Mouse (Mus musculus): ENCODE measurements around the gene Cited1.

Cited1 gene

DNA sequence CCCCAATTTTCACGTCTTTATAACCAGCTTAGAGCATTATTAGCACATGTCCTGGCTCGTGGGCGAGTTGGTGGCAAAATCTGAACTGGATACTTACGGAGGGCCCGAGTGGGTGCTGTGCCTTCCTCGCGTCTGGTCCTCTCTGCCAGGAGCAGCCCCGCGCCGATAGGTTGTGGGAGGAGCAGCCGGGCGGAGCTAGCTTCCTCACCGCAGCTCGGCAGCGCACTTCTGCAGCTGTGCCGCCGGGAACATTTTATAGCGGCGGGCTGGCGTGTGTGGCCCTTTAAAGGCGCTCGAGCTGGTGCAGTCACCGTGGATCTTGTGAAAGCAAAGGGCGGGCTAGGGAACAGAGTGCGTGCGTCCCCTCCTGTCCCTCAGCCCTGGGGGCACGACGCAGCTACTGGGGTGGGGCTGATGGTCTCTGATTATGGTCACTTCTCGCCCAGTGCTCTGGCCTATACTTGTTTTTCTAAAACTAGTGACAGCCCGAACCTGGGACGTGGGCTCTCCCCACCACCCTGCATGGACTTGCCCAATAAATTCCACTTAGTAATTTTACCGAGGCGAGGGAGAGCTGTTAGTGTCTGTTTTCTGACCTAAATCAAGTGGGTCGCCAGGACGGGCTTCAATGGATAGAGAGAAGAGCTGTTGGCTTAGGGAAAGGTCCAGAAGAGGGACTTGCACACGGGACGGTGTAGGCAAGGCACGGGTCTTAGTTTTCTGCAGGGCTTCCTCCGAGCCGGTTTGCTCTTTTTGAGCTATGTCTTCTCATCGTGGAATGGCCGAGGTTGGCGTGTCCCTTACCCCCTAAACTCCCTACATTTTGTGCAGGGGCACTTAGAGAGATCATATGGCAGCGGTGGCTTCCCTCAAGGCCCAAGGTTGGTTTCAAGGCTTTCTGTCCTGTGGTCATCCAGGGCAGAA lies at the start of gene Cited1:
Cited1 (minus strand) TSS at position 245 of the 924 bp plus-strand sequence.
- peak; percentile 82 for DNase-seq (ENCODE audit: low read depth, low spot score)

- DNase-seq (ENCODE audit: low read depth, low spot score): peak; percentile 35
Observed at GRCm38 (mm10) chrX:102284889-102285288, 32.9 kb upstream of the Cited1 start.

GRCm38 (mm10) chrX:102262620-102263345 lies 10.8 kb upstream of the Cited1 start:
- DNase-seq (ENCODE audit: low read depth, low spot score): no peak

DNA sequence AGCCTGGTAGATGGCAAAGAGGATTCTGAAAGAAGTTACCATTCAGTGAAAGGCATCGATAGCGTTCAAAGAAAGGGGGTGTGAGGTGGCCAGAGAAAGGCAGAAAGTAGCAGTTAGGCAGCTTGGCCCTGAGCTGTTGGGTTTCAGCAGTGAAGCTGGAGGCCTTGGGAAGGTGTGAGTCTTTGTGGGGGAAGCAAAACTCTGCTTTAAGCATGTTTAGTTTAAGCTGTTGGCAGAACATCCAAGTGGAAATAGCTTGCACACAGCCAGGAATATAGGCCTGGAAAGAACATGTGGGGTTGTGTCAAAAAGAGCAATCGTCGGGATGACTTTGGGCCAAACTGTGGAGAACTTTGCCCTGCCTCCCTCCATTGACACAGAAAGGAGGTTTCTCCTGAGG lies 7.8 kb upstream of the Cited1 start:
- DNase-seq (ENCODE audit: low read depth, low spot score): no peak

- no peak for DNase-seq (ENCODE audit: low read depth, low spot score)
Observed at GRCm38 (mm10) chrX:102253892-102254291, 1.9 kb upstream of the Cited1 start.

- peak; percentile 4 for DNase-seq (ENCODE audit: low read depth, low spot score)
Observed at GRCm38 (mm10) chrX:102251221-102251936, 602 bp downstream of the Cited1 start.

DNA sequence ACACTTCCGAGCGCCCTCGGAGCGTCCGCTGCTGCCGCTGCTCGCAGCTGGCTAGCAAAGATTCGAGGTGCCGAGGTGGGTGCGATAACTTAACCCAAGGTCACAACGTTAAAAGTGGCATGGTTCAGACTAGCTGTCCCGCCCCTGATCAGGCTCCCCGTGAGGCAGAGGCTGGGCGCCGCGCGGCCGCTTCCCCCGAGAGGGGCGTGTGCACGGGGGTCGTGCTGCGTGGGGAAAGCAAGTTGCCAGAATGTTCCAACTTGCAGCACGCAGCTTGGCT lies 1.1 kb downstream of the Cited1 start:
- DNase-seq (ENCODE audit: low read depth, low spot score): no peak

GRCm38 (mm10) chrX:102250150-102250890 lies 1.7 kb downstream of the Cited1 start:
- peak; percentile 16 for DNase-seq (ENCODE audit: low read depth, low spot score)

- no peak for DNase-seq (ENCODE audit: low read depth, low spot score)
Observed at GRCm38 (mm10) chrX:102244334-102244733, 7.6 kb downstream of the Cited1 start.

DNA sequence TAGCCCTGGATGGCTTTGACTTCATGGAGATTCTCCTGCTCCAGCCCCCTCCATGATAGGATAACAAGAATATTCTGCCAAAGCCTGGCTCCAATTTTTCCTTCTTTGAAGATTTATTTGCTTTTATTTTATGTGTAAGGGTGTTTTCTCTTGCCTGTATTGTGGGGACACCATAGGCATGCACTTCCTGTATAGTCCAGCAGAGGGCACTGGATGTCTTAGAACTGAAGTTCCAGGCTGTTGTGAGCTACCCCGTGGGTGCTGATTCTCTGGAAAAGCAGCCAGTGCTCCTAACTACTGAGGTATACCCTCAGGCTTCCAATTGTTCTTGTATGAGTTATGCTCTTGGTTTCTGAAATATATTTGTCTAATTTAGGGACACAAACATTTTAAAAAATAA lies 32.9 kb downstream of the Cited1 start:
- DNase-seq (ENCODE audit: low read depth, low spot score): peak; percentile 49

DNA sequence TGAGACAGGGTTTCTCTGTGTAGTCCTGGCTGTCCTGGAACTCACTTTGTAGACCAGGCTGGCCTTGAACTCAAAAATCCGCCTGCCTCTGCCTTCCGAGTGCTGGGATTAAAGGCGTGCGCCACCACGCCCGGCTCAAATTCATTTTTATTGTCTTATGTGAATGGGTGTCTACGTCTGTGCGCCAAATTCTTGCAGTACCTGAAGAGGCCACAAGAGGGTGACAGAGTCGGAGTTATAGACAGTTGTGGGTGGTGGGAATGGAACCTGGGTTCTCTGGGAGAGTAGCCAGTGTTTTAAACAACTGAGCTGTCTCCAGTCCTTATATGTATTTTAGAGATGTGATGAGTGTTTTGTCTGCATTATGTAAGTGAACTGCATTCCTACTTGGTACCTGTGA lies 36.6 kb downstream of the Cited1 start:
- DNase-seq (ENCODE audit: low read depth, low spot score): peak; percentile 40
